Mouse (Mus musculus): ENCODE data around the gene Tbc1d1.

GRCm38 (mm10) chr5:64291657-64292056, 135.6 kb downstream of the Tbc1d1 start:
- TF ChIP-seq POLR2A (IDR thresholded peaks at IDR 0.05; ENCODE audit: insufficient read length, low read depth) (no peak), TCF12 (IDR thresholded peaks at IDR 0.05; ENCODE audit: insufficient read depth, poor library complexity, severe bottlenecking) (no peak), MAX (IDR thresholded peaks at IDR 0.05; ENCODE audit: low read depth) (no peak), USF1 (IDR thresholded peaks at IDR 0.05; ENCODE audit: low read depth) (no peak)

All from myocyte (in vitro differentiated cells).